Mouse (Mus musculus) layer of hippocampus, adult 9-10 months (tissue): ENCODE results near the gene Suz12.
A peak's percentile ranks its signal among the peaks of the same experiment; 100 is the strongest.
"Not testable (repeated sequence)": the region's sequence is repeated elsewhere in the genome, so short reads cannot be mapped to it uniquely, and the experiment has no call there.

ENCODE experiments used
- DNase-seq: peaks from one replicate; pipeline ENCODE4 v3.0.0; 2022; ENCODE audit warnings: low spot score

The Suz12 gene

DNA sequence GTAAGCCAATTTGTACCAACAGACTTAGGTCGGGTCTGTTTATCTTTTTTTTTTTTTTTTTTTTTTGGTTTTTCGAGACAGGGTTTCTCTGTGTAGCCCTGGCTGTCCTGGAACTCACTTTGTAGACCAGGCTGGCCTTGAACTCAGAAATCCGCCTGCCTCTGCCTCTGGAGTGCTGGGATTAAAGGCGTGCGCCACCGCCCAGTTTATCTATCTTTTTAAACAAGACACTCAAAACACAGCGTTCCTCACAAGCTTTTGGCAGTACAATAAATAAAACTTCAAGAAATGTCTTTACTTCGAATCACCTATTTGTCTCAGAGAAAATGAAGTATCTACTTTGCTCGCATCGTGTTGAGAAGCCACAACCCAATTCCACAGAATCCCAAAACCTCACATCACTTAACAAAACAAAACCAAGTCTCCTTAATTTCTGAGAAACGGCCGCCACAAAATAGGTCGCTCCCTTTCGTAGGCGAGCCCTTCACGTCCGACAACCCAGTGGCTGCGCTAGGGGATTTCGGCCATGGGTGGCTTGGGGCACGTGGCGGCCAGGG lies 793 bp upstream of the Suz12 start:
- DNase-seq, result no peak

DNA sequence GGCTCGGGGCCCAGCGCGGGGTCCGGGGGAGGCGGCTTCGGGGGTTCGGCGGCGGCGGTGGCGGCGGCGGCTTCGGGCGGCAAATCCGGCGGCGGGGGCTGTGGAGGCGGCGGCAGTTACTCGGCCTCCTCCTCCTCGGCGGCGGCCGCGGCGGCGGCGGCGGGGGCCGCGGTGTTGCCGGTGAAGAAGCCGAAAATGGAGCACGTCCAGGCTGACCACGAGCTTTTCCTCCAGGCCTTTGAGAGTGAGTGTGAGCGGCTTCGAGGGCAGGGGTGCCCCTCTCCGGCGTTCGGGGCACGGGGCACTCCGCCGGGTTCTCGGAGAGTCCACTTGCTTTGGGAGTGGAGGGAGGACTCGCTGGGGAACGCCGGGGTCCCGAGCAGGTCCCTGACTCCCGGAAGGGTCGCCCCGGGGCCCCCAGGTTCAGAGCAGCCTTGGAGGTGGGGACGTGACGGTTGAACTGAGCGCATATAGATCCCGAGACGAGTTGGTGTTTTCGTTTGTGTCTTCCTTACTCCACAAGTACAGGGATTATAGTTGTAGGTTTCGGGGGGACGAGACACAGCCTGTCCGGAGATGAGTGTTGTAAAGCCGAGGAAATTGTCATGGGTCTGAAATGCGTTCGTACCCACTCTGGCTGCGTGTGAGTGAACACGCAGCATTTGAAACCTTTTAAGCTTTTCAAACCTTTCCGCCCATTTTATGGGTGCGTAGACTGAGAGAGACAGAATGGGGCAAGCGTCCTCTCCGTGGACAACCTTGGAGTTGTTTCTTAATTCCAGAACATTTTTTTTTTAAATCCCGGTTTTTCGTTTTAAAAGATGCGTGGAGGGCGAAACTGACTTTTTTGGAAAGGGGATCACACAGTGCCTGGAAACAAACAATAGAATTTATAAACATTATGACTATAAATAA lies 707 bp downstream of the Suz12 start:
- no peak for DNase-seq

DNA sequence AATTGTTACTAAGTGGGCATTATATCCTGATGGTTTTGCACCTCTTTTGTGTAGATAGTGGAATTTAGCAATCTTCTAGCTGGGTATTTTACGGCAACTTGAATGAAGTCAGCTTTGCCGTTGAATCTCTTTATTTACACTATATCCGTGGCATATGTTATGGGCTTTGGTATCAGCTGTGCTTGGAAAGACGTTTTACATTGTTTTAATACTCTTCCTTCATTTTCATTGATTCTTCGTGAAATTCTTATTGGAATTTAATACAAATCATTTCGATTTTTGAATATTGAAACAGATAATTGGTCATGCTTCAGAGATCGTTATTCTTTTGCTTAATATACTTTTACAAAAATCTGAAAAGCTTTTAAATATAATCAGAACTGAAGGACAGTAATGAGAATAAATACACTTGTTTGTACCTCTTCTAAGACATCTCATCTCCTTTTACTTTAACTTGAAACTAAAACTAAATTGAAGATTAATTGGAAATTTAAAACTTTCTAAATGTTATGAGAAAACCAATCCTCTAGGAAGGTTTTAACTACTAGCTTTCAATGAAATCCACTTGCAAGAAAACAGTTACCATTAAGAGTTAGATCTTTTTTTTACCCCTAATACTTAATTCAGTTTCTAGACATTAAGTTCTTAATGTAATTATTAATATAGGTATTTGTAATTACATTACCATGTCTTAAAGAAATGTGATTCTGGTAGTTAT lies 1.5 kb downstream of the Suz12 start:
- DNase-seq, result no peak

DNA sequence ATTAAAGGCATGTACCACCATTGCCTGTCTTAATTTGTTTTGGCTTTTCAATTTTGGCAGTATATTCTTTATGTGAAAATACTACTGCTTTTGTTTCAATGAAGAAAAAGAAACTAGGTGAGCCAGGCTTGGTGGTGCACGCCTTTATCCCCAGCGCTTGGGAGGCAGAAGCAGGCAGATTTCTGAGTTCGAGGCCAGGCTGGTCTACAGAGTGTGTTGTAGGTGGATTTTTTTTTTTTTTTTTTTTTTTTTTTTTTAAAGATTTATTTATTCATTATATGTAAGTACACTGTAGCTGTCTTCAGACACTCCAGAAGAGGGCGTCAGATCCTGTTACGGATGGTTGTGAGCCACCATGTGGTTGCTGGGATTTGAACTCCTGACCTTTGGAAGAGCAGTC lies 23.6 kb downstream of the Suz12 start:
- DNase-seq, result not testable (repeated sequence)

DNA sequence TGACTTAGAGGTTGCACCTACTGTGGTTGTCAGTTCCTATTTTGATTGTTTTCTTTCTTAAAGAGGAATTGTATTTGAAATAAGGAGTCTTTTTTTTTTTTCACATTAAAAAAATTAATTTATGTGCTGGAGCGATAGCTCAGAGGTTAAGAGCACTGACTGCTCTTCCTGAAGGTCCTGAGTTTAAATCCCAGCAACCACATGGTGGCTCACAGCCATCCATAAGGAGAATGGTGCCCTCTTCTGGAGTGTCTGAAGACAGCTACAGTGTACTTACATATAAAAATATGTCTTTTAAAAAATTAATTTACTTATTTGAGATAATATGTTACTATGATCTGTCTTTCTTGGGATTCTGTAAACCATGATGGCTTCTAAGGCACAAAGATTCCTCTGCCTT lies 26.9 kb downstream of the Suz12 start:
- no peak for DNase-seq

DNA sequence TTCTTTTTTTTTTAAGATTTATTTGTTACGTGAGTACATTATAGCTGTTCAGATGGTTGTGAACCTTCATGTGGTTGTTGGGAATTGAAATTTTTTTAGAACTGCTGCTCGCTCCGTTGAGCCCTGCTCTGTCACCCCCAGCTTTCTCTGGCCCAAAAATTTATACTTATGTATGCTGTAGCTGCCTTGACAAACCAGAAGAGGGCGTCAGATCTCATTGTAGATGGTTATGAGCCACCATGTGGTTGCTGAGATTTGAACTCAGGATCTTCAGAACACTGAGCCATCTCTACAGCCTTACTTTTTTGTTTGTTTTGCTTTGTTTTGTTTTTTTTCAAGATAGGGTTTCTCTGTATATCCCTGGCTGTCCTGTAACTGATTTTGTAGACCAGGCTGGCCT lies 28.4 kb downstream of the Suz12 start:
- DNase-seq, result no peak

DNA sequence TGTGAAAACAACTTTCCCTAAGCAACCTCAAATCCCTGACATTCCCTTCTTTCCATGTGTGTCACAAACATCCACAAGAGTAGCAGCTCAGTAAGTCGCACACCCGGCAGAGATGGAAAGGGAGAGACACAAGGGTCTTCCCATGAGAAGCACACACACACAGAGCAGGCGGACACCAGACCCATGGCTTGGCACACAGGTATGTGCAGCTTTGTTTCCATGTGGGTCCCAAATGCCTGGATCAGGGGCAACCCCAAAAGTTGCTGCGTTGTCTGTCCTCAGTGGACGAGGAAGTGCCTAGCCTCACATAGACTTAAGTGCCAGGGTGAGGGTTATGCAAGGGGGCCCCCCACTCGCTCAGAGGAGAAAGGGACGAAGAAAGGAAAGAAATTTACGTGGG lies 44.6 kb downstream of the Suz12 start:
- DNase-seq, result no peak

DNA sequence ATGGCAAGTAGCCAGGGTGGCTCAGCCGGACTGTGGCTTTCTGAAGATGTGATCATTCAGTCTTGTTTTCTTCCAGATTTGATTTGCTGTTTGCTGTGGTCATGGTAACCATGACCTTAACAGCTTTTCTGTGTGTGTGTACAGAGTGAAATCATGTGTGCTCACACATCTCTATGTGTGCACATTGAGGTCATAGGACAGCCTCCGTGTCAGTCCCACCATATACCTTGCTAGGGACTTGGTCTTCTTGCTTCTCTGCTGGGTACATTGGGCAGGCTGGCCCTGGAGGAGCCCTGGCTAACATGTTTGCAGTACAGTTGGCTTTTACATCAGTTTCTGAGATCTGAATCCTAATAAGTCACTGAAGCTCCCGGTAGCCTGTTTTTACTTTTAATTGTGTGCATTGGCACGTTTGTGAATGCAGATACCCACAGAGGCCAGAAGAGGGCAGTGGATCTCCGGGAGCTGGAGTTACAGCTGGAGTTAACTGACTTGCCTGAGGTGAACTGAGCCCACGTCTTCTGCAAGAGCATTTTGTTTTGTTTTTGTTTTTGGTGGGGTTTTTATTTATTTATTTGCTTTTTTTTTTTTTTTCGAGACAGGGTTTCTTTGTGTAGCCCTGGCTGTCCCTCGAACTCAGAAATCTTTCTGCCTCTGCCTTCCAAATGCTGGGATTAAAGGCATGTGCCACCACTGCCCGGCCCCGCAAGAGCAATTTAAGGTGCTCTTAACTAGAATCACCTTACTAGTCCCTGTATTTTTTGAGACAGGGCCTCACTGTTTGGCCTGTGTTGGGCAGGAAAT lies 49.9 kb downstream of the Suz12 start:
- peak; percentile 26 for DNase-seq

DNA sequence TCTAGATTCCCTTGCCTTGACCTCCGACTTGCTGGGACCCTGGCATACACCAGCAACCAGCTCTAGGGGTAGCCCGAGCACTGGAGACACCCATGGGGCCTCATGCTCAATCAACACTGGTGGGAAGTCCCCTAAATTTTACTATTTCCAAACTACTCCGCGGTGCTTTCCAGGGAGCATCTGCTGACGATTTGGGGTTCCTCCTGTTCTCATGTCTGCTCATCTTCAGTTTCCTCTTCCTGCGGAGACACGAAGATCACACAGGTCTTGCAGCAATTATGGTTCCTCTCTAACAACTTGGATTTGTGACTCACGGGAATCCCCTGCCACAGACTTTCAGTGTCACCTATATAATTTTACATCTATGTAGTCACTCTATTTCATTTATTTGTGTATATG lies 50.5 kb downstream of the Suz12 start:
- DNase-seq, result no peak

DNA sequence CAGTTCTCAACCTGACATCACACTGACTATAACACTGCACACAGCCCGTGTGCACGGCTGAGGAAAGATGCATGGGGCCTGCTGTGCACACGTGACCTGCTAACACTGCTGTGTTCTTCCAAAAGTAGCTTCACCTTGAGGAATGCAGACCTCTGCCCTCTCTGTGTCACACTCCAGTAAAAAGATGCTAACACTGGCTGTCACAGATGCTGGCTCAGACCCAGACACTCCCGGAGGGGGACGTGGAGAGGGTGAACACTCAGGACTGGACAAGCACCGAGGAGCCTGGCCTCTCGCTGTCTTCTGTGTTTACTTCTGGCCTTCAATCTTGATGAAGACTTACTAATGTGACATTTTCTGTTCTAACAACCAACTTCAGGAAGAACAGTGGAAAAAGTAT lies 54.0 kb downstream of the Suz12 start:
- no peak for DNase-seq

DNA sequence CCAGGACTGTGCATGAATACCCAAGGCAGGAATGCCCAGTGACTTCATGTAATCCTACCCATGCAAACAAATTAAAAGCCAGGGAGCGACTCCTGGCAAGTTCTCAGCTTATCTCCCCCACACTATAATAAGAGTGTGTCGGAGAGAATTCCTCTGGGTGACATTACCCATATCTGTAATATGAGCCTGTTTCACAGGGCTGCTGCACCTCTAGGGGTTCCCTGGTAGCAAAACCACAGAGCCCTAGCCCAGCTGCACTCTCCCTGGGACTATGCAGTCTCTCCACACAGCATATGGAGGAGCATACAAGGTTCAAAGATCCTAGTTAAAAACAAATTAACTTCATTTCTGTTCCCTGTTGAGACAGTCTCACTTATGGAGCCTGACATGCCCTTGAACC lies 57.2 kb downstream of the Suz12 start:
- no peak for DNase-seq

DNA sequence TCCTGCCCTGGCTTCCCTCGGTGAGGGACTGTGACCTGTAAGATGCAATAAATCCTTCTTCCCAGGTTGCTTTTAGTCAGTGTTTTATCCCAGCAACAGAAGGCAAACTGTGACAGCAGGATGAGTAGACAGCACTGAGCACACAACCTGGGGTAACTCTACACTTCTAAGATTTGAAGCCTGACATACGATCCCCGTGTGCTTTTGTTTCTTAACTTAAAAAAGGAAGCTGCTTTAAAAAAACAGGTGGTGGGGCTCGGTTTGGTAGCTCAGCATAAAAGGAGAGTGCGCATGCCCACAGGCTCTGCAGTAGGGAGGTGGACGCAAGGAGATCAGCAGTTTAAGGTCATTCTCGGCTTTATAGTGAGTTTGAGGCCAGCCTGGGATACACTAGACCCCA lies 59.5 kb downstream of the Suz12 start:
- DNase-seq, result no peak

DNA sequence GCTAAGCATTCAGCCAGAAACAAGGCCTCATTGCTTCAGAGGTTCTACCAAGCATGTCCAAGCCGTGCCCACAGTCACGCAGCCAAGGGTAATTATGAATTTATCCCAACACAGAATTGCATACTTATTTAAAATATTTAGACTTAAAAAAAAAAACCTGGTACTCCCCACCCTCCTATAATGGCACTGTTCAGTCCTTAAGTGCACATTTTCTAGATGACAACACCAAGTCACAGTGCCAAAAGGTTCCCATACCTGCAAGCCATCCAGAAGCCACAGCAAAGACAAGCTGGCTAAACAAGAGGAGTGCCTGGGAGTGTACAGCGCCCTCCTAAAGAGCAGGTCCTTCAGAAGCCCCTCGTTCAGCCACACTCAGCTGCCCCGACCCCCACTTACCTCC lies 60.3 kb downstream of the Suz12 start:
- no peak for DNase-seq

DNA sequence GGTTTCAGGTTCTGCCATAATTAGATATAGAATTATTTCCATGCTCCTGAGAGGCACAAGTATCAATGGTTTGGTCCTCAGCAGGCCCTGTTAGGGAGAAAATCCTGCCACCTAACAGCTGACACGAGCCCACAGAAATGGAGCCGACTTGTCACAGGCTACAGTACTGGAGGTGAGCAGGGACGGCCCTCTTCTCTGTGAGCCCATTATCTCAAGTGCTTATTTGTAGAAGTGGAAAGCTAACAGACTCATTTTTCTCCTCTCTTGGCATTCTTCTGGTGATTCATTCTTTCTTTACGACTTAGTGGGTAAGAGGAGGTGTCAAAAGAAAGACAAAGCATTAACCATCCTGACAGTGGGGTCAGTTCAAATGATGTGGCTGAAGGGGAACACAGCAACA lies 61.8 kb downstream of the Suz12 start:
- no peak for DNase-seq

DNA sequence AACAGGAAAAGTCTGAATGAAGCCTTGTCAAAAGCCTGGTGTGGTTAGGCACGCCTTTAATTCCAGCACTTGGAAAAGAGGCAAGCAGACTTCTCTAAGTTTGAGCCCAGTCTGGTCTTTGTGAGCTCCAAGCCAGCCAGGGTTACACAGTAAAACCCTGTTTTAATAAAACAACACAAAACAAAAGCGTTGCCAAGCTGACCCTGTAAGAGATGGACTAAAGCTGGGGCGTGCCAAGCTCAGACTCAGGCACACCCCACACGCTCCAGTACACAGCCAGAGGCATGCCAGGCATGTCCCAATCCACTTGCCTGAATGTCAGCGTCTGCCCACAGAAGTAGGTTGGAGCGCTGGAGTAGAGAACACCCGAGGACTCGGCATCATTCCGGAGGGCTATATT lies 63.2 kb downstream of the Suz12 start:
- DNase-seq, result no peak

DNA sequence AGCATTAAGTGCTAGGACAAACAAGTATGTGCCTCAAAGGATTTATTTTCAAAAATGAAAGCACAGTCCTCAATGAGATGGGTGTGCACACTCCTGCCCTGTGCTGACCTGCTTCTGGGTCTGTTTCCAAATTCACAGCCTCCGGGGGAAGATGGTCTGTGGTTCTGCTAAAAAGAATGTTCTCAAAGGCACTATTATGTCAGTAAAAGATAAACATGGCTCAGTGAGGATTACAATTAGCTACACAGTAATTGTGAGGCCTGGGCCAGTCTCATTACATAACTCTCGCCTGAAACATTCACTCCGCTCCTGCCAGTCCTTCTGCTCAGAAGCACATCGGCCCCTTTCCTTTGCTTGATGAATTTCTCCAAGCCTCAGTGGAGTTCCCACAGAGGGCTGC lies 69.3 kb downstream of the Suz12 start:
- DNase-seq, result no peak

DNA sequence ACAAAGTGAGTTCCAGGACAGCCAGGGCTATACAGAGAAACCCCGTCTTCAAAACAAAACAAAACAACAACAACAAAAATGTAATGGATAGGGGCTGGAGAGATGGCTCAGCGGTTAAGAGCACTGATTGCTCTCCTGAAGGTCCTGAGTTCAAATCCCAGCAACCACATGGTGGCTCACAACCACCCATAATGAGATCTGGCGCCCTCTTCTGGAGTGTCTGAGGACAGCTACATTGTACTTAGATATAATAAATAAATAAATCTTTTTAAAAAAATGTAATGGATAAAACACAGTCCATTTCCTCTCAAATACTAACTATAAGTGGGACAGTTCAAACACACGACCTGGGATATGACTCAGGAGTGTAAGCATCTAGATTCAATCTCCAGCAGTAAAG lies 73.5 kb downstream of the Suz12 start:
- DNase-seq, result not testable (repeated sequence)

DNA sequence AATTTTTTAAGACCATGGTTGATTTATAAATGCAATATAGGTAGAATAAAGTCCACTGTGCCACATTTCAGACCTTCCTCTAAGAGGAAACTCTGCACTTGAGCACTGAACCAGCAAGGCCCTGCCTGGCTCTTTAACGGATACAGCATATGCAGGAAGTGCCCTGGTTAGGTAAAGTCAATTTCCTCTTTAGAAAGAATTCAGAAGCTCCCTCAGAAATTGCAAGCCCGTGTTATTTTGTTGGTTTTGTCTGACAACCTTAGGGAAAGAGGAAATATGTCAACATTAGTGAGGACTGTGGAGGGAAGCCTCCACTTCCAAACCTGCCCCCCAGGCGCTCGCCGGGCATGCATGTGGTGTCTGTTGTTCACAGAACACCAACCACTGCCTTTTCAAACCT lies 74.7 kb downstream of the Suz12 start:
- no peak for DNase-seq

DNA sequence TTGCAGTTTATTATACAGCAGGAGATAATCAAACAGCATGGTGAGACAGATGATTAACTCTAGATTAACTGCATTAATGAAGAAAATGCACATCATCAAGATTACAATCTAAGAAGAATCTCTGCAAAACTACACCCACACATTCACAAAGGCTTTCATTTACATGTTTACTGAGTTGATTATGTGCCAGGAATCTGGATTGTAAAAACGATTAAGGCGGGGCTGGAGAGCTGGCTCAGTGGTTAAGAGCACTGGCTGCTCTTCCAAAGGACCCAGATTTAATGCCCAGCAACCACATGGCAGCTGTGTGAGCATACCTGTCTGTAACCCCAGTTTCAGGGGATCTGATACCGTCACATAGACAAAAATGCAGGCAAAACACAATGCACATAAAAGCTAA lies 76.9 kb downstream of the Suz12 start:
- no peak for DNase-seq

DNA sequence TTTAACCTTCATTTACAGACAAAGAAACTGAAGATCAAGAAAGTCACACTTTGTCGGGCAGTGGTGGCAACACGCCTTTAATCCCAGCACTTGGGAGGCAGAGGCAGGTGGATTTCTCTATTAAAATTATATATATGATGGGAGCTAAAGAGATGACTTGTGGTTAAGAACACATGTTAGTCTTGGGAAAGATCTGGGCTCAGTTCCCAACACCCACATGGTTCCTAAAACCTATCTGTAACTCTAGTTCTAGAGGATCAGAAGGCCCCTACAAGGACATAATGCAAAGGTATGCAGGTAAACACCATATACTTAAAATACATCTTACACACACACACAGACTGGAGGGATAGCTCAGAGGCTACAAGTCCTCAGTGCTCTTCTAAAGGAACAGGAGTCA lies 78.1 kb downstream of the Suz12 start:
- DNase-seq, result no peak

DNA sequence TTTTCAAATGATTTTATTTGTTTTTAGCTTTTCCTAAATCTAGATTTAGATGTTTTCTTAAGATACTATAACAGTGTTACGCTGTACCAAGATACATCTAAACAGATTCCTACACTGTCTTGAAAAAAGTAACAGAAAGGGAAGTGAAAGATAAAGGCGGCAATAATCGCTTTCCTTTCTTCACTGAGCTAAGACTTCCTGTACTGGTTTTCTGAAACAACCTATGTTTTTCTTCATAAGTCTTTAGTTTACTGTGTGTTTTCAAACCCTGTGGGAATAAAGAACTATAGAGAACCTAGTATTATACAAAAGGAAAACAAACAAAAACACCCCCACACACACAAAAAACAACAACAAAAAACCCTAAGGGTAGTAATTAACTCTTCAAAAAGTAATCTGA lies 79.5 kb downstream of the Suz12 start:
- no peak for DNase-seq

DNA sequence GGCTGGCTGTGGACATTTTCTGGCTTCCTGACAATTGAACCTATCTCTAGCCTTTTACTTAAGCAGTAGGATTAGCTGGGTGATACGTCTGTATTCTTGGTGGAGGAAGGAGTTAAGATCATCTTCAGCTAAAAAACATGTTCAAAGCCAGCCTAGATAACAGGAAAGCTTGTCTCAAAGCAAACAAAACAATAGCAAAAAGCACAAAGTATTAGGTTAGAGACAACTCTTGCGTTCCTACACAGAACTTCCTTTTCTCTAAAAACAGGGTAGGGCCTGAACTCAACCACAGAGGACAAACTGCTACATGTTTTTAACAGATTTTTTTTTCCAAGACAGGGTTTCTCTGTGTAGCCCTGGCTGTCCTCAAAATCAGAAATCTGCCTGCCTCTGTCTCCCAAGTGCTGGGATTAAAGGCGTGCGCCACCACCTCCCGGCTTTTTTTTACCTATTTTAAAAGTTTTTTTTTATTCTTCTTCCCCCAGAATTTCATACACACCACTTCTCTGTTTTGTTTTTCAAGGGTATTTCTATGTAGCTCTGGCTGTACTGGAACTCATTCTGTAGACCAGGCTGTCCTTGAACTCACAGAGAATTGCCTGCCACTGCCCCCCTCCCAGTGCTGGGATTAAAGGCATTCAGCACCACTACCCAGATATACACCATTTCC lies 82.8 kb downstream of the Suz12 start:
- no peak for DNase-seq
